Mouse (Mus musculus) kidney, adult 2 months (tissue): ENCODE results near the gene Wdr26.

Experiments used
- CTCF ChIP-seq: fragments of 200-500 bp; conservative IDR thresholded peaks from 2 replicates; pipeline ENCODE4 v1.5.1; 2011; ENCODE audit warnings: low read depth, mild to moderate bottlenecking, control low read depth, low read length, moderate library complexity, mixed read lengths; ENCODE audit not compliant: insufficient read depth, insufficient read length
- POLR2A ChIP-seq: fragments of 200-500 bp; IDR thresholded peaks from one replicate; pipeline ENCODE4 v1.6.1; 2011; ENCODE audit warnings: low read depth, low read length, control low read depth

GRCm38 (mm10) chr1:181257585-181258555, 46.1 kb upstream of the Wdr26 start:
- TF ChIP-seq CTCF (no peak), POLR2A (no peak)
